In genomic region chr14:29657006-29657405, GRCm38 (mm10) we compare ENCODE assay signal across 9 mouse cellular contexts.
DNase-seq lines count a peak whose midpoint lies in the region; ATAC-seq lines count a peak whose summit lies in the region.
"Had no signal": no experiment of that assay in that cellular context is flagged by ENCODE, and none has a peak within 500 bp of the region (broad histone marks: within the 10 kb centered on the region; RNA-seq: fewer than 3 reads in every experiment).

No protein-coding gene starts in this region.

- H3K27ac ChIP-seq in midbrain, embryonic 11.5 days (ENCODE audit: low read depth, low read length) = no peak overlapping the region
- H3K27ac ChIP-seq: embryonic facial prominence, embryonic 12.5 days had no signal

- no peaks in the 10 kb centered on the region for H3K36me3 ChIP-seq in midbrain, embryonic 11.5 days (ENCODE audit: control insufficient read depth, insufficient read depth, low read length)
- H3K36me3 ChIP-seq: embryonic facial prominence, embryonic 12.5 days had no signal

- ATAC-seq in midbrain, embryonic 11.5 days (ENCODE audit: low FRiP score) = no peak

- DNase-seq in adrenal gland, adult 2 months = peak; percentile 4
- no peak for DNase-seq in adrenal gland, postnatal 4 days (ENCODE audit: low spot score in 2 of 2)
- peak; percentile 39 to 40 for DNase-seq in kidney, postnatal 25 days
- DNase-seq in kidney, adult 11 months = no peak
- DNase-seq in NIH3T3 (ENCODE audit: low read depth) = peak; percentile 26
- peak; percentile 67 for DNase-seq in hindlimb bud, embryonic 11.5 days (ENCODE audit: extremely low spot score, low read depth, low spot score)
- DNase-seq in right cerebral cortex, postnatal 36 days (ENCODE audit: low spot score in 2 of 2) = no peak
- no peak for DNase-seq in midbrain, embryonic 11.5 days (ENCODE audit: low spot score, missing footprints)

- H3K9me3 ChIP-seq in midbrain, embryonic 11.5 days (ENCODE audit: control insufficient read depth, low read length) = no peaks in the 10 kb centered on the region
- H3K9me3 ChIP-seq: embryonic facial prominence, embryonic 12.5 days had no signal

- H3K4me1 ChIP-seq in midbrain, embryonic 11.5 days (ENCODE audit: control insufficient read depth, insufficient read depth, low read length) = no peaks in the 10 kb centered on the region
- H3K4me1 ChIP-seq: embryonic facial prominence, embryonic 12.5 days had no signal

- no peak overlapping the region for H3K4me3 ChIP-seq in midbrain, embryonic 11.5 days (ENCODE audit: low read depth, low read length)
- H3K4me3 ChIP-seq: embryonic facial prominence, embryonic 12.5 days had no signal

- 50% methylated on average over 1 of the region's 1 CpGs for WGBS in midbrain, embryonic 11.5 days

- H3K27me3 ChIP-seq in midbrain, embryonic 11.5 days (ENCODE audit: control insufficient read depth, insufficient read depth, low read length) = no peaks in the 10 kb centered on the region
- H3K27me3 ChIP-seq: embryonic facial prominence, embryonic 12.5 days had no signal

- H3K4me2 ChIP-seq in midbrain, embryonic 11.5 days = no peak overlapping the region
- H3K4me2 ChIP-seq: embryonic facial prominence, embryonic 12.5 days had no signal

- H3K9ac ChIP-seq in midbrain, embryonic 11.5 days (ENCODE audit: low read length) = no peak overlapping the region
- H3K9ac ChIP-seq: embryonic facial prominence, embryonic 12.5 days had no signal

Comparison
In these comparisons a context has a peak if more than half of its experiments do, and no peak if none do; other contexts are left out.
1. DNase-seq: peak in adrenal gland, adult 2 months (single experiment), kidney, postnatal 25 days (2 of 2), NIH3T3 (single experiment) and hindlimb bud, embryonic 11.5 days (single experiment); none in adrenal gland, postnatal 4 days (0 of 2), kidney, adult 11 months (single experiment), right cerebral cortex, postnatal 36 days (0 of 2) and midbrain, embryonic 11.5 days (single experiment).